Mouse (Mus musculus) induced T-regulatory cell, adult 2 months (primary cell): ENCODE results near the gene Proser1.
A peak's percentile ranks its signal among the peaks of the same experiment; 100 is the strongest.

Experiments used
- DNase-seq: peaks from one replicate; pipeline ENCODE4 v3.0.0-alpha.2; 2012; ENCODE audit warnings: low read depth

Proser1 gene

GRCm38 (mm10) chr3:53466481-53466880, 3.0 kb downstream of the Proser1 start:
- peak; percentile 23 for DNase-seq

- no peak for DNase-seq
These were observed 3.9 kb downstream of the Proser1 start for GRCm38 (mm10) chr3:53467356-53467755.

GRCm38 (mm10) chr3:53469650-53470049, 6.2 kb downstream of the Proser1 start:
- no peak for DNase-seq

GRCm38 (mm10) chr3:53472061-53472460, 8.6 kb downstream of the Proser1 start:
- no peak for DNase-seq

- no peak for DNase-seq
These were observed 10.7 kb downstream of the Proser1 start for GRCm38 (mm10) chr3:53474179-53474578.

- DNase-seq, result no peak
These were observed 12.4 kb downstream of the Proser1 start for GRCm38 (mm10) chr3:53475889-53476288.

GRCm38 (mm10) chr3:53477468-53477867, 14.0 kb downstream of the Proser1 start:
- DNase-seq, result no peak

- DNase-seq, result no peak
These were observed 15.1 kb downstream of the Proser1 start for GRCm38 (mm10) chr3:53478419-53479046.

GRCm38 (mm10) chr3:53483414-53484059, 20.1 kb downstream of the Proser1 start:
- no peak for DNase-seq

- DNase-seq, result no peak
These were observed 23.1 kb downstream of the Proser1 start for GRCm38 (mm10) chr3:53486561-53486960.

GRCm38 (mm10) chr3:53486996-53487576, 23.6 kb downstream of the Proser1 start:
- DNase-seq, result no peak

GRCm38 (mm10) chr3:53488353-53488752, 24.9 kb downstream of the Proser1 start, which contains the start of gene Stoml3:
Gene Stoml3 (plus strand): TSS chr3:53488653.
- DNase-seq, result no peak

GRCm38 (mm10) chr3:53498351-53498905, 35.0 kb downstream of the Proser1 start:
- no peak for DNase-seq

GRCm38 (mm10) chr3:53502428-53502827, 39.0 kb downstream of the Proser1 start:
- peak; percentile 12 for DNase-seq

GRCm38 (mm10) chr3:53513096-53513495, 49.6 kb downstream of the Proser1 start:
- DNase-seq, result no peak

- DNase-seq, result no peak
These were observed 51.0 kb downstream of the Proser1 start for GRCm38 (mm10) chr3:53514221-53515065.

GRCm38 (mm10) chr3:53522794-53523193, 59.3 kb downstream of the Proser1 start:
- DNase-seq, result no peak

- DNase-seq, result peak; percentile 55
These were observed 62.3 kb downstream of the Proser1 start for GRCm38 (mm10) chr3:53525737-53526136.

GRCm38 (mm10) chr3:53530305-53530704, 66.8 kb downstream of the Proser1 start:
- DNase-seq, result no peak
